Mouse (Mus musculus): ENCODE results near the gene Chd4.

Gene Chd4

DNA sequence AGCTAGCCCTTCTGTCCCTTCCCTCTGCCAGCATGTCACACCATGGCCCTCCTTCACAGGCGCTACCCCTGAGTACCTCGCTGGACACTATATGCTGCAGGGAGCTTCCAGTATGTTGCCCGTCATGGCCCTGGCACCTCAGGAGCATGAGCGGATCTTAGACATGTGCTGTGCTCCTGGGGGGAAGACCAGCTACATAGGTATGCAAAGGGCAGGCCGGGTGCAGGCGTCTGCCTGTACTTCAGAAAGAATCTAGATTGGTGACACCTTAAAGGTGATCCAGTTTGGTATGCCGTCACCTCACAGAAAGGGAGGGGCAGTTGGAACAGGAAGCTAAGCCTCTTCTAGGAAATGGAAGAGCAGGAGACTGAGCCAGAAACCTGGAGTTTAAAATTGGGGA lies 44.0 kb downstream of the Chd4 start:
- in situ Hi-C loops (cut with MboI, MseI): no loop called here

DNA sequence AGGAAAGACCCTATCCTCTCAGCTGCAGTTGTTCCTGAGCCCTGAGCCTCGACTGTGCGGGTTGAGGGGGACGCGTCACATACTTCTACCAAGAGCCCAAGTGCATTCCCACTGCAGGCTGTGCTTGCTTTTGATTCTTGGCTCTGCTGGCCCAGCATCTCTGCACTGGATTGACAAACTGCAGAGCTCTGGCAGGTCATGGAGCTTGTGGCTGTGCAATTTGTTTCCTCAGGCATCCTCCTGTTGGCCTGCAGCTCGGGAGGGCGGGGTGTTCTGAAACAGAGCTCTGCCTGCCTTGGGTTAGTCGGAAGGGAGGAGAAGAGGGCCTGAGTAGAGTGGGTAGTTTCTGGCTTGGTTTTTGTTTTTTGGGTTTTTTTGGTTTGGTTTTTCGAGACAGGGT lies 46.7 kb downstream of the Chd4 start:
- in situ Hi-C loops (cut with MboI, MseI): no loop called here

DNA sequence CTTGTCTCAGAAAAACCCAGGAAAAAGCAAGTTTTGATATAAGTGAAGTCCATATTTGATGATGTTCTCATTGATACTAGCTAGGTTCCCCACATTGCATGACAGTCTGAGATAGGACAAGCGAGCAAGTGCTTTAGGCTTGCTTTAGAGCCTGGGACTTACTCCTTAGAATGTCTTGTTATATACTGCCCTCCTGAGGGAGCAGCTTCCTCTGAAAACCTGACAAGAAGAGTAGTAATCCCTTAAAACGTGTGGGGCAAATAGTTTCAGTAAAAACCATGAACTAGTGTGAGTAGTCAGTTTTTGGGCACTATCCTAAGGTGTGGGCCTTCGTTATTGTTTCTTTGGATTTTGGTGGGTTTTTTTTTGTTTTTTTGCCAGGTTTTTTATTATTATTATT lies 47.3 kb downstream of the Chd4 start:
- in situ Hi-C loops (cut with MboI, MseI): no loop called here

DNA sequence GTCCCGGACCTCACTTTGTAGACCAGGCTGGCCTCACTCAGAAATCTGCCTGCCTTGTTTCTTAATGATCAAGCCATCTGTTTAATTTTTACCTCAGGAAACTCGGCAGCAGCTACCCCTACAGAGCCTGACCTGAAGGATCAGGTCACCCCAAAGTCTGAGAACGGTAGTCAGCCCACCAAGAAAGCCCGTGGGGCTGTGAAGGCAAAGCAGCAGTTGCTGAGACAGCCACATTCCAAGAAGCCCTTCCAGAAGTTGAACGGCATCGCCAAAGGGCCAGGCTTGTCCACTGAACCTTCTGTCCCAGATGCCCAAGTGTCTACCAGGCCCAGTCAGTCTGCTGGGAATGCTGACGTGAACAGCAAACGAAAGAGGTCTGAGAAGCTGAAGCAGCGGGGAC lies 48.1 kb downstream of the Chd4 start:
- in situ Hi-C loops (cut with MboI, MseI): no loop called here

DNA sequence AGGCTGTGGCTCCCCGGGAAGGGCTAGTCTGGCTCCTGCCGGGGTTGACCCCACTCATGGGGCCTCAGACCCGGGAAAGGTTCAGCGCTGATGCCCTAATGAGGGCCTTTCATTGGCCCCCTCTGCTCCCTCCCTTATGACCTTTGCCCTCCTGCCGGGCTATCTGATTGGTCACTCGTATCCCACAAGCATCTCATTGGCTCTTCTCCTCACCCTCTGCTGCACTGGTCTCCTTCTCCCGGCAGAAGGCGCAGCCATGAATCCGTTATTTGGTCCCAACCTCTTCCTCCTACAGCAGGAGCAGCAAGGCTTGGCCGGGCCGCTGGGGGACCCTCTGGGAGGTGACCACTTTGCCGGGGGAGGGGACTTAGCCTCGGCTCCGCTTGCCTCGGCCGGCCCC lies 49.2 kb downstream of the Chd4 start, which contains the start of gene Iffo1:
TSS of gene Iffo1 (plus strand) at position 241 of the 400 bp plus-strand sequence.
- in situ Hi-C loops (cut with MboI, MseI): no loop called here

DNA sequence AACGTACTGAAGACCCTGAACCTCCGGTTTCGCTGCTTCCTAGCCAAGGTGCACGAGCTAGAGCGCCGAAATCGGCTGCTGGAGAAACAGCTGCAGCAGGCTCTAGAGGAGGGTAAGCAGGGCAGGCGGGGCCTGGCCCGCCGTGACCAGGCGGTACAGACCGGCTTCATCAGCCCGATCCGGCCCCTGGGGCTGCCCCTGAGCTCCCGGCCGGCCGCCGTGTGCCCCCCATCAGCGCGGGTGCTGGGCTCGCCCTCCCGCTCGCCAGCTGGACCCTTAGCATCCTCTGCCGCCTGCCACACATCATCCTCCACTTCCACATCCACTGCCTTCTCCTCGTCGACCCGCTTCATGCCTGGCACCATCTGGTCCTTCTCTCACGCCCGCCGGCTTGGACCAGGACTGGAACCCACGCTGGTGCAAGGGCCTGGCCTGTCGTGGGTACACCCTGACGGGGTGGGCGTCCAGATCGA lies 49.7 kb downstream of the Chd4 start:
- in situ Hi-C loops (cut with MboI, MseI): no loop called here

DNA sequence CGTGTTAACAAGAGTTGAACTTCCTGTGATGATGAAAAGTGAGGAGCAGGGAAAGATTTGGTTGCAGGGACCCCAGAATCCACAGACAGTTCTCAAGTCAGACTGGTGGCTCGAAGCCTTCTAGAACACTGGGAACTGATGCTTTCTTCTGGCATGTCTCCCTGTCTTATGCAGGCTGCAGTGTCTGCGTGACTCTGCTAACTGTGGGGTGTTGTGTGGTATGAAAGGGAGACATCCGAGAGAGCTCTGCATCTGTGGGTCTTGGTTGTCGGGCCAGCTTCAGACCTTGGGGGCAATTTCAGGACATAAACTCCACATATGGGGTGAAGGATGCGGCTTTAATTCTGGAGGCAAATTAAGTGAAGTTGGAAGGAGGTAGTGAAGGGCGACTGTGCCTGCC lies 50.4 kb downstream of the Chd4 start:
- in situ Hi-C loops (cut with MboI, MseI): no loop called here

DNA sequence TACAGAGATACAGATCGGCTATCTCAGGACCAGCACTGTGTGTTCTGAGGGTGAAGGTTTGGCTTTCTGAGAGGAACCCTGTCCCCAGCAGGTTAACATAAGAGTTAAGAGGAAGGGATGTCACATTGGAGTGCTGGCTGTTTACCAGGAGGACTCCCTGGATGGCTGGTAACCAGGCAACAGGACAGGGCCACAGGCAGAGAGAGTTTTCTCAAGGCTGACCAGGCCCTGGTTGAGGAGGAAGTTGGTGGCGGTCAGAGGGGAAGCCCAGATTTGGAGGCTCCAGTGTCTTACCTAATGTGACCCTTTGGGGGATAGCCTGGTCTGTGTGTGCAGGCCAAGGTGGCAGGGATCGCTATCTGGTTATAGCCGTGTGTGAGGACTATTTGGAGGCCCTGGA lies 51.0 kb downstream of the Chd4 start:
- in situ Hi-C loops (cut with MboI, MseI): no loop called here

DNA sequence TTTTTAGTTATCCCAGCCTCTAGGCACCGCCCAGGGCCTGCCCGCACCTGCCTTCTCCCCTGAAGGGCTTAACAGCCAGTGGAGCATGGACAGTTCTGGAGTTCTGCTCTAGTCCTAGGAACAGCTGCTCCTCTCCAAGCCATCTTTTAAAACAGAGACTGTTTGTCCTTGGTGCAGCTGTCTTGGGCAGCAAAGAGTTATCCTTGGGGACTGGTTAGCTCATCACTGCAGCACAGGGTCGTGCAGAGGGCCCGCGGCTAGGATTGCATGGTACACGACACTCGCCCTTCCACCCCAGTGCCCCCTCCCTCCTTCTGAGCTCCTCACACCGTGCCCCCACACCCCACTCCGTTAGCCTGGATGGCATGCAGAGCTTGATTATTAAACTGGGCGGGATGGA lies 51.5 kb downstream of the Chd4 start:
- in situ Hi-C loops (cut with MboI, MseI): no loop called here

DNA sequence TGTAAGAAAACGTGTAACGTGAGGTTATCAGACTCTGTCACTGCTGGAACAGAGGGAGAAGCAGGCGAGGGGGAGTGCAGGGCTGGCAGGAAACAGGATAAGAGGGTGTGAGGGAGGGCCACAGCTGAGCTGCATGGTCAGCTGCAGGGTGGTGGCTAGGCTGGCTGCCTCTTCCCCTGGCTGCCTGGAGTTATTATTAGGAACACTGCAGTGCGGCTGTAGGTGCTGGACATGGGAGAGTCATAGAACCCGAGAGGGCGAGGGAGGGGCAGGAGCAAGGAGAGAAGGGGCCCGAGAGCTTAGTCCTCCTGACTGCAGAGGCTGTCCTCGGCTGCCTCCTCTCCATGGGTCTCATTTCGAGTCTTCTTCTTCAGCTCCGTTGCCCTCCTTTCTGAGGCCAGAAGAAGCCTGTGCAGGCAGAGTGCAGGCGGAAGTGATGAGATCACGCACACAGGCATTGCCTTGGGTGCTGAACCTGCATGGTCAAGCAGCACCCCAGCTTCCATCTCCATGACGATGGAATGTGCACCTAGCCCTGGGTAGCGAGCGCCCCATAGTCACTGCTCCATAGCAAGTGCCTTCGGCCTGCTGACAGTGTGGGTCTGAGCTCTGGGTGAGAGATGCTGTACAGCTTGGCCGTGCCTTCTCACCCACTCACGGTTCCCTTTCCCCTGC lies 52.6 kb downstream of the Chd4 start:
- in situ Hi-C loops (cut with MboI, MseI): no loop called here

DNA sequence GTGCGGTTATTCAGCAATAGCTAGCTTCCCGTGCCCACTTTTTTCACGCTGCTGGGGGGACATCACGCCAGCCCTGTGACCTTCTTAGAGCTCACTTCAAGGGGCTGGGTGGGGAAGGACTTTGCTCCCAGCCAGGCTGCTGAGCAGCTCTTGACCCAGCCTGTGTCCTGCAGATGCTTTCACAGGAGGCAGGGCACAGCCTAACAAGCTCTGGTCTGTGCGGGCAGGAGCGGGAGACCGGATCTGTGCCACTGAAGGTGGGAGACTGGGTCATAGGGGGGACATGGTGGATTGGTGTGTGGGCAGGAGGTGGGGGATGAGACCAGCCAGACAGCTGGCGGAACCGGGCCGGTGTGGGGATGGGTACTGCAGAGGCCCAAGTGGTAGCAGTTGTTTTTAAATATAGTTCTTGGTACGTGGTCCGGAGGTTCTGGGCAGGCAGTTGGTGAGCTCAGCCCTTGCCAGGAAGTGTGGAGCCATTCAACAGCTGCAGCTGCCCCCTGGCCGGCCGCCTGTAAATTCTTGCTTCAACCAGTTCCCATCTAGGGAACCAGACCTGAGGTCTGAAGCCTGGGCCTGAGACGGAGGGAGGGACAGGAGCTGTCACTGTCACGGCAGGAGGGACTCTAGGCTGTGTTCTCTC lies 53.3 kb downstream of the Chd4 start:
- in situ Hi-C loops (cut with MboI, MseI): no loop called here

DNA sequence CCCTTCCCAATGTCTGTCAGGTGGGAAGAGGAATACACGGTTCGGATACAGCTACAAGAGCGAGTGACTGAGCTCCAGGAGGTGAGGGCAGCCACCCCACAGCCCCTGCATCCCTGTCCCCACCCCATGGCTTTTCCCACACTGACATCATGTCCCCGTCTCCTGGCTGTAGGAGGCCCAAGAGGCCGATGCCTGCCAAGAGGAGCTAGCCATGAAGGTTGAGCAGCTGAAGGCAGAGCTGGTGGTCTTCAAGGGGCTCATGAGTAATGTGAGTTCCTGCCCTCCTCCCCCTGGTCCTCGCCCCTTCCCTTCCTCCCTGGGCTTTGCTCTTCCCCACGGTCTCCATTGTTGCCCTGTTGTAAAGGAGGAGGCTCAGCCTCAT lies 53.8 kb downstream of the Chd4 start:
- in situ Hi-C loops (cut with MboI, MseI): no loop called here

DNA sequence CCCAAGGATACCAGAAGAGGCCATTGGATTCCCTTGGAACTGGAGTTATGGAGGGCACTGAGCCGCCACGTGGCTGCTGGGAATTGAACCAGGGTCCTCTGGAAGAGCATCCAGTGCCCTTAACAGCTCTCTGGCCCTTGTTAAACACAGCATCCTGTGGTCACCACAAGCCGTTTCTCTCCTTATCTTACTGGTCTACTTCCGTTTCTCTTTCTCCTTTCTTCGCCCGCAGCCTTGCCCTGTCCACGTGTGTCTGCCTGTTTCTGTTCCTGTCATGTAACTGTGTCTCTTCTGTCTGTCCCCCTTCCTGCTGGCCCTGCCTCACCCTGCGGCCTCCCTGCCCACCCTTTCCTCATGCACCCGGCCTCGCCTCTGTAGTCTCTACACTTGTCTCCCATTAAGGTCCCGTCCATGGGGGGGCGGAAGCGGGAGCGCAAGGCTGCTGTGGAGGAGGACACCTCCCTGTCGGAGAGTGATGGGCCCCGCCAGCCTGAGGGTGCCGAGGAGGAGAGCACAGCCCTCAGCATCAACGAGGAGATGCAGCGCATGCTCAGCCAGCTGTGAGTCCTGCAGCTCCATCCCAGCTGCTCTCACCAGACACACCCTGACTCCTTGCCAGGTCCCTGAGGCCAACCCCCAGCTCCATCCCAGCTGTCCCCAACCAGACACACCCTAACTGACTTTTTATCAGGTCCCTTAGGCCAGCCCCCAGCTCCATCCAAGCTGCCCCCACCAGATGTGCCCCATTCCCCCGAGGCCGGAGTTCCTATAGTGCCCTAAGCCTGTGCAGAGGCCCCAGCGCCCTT lies 56.6 kb downstream of the Chd4 start:
- in situ Hi-C loops (cut with MboI, MseI): no loop called here

DNA sequence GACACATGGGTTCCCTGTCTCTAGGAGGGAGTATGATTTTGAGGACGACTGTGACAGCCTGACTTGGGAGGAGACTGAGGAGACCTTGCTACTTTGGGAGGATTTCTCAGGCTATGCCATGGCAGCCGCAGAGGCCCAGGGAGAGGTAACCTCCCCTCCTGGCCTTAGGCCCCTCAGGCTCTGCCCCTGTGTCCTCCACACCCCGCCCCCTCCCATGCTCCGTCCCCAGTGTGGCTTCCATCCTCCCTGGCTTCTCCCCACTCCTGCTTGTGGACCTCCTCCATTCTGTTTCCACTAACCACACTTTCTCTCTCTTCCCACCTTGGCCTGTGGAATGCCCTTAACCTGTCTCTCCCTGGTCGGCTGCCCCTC lies 57.2 kb downstream of the Chd4 start:
- in situ Hi-C loops (cut with MboI, MseI): no loop called here

DNA sequence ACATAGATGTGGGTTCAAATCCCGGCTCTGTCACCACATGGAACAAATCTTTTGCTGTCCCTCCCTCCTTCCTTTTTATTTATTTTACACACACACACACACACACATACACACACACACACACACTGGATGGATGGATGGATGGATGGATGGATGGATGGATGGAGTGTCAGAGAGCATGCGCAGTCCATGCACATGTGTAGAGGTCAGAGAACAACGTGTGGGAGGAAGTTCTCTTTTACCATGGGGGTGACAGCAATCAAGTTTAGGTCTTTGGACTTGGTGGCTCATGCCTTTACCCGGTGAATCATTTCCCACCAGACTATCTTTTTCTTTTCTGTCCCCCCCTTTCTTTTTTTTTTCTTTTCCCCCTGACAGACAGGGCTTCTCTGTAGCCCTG lies 57.9 kb downstream of the Chd4 start:
- in situ Hi-C loops (cut with MboI, MseI): no loop called here

DNA sequence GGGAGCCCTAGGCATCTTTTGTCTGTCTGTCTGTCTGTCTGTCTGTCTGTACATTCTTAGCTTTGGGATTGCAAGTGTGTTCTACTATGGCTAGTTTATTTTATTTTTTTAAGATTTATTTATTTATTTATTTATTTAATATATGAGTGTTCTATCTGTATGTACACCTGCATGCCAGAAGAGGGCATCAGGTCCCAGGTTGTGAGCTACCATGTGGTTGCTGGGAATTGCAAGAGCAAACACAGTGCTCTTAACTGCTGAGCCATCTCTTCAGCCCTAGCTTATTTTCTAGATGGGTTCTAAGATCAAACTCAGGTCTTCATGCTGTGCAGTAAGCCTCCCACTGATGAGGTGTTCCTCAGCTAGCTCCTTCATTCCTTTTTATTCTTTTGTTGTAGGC lies 58.8 kb downstream of the Chd4 start:
- in situ Hi-C loops (cut with MboI, MseI): no loop called here

DNA sequence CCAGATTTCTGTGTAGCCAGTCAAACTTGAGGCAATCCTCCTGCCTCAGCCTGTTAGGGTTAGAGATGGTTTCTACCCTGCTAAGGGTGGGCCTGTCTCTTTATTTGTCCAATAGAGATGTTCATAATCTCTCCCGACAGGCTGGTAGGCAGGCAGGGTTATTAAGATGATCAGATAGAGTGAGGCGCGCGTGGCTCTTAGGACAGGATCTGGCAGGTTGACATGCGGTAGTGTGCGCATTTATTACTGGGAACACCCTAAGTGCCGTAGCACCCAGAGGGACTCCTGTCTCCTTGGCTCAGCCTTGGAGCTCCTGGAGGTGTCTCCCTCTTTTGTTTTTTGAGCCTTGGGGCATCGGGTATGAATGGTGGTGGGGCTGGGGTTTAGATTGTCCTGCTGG lies 59.5 kb downstream of the Chd4 start:
- in situ Hi-C loops (cut with MboI, MseI): no loop called here

DNA sequence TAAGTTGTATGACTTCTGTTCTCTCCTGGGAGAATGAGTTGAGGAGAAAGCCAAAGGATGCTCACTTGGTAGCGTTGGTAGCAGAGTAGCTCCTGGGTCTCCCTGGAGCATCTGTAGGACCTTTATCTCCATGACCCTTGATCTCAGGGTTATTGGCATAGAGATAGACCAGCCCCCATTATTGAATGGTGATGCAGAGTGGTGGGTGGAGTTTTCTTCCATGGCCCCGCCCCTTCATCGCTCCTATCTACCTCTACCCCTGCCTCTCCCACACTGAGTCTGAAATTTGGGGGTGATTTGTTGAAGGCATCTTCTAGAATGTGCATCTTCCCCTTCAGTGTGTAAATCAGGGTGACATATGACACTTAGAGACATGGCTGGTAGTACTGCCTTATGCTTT lies 60.7 kb downstream of the Chd4 start:
- in situ Hi-C loops (cut with MboI, MseI): no loop called here

DNA sequence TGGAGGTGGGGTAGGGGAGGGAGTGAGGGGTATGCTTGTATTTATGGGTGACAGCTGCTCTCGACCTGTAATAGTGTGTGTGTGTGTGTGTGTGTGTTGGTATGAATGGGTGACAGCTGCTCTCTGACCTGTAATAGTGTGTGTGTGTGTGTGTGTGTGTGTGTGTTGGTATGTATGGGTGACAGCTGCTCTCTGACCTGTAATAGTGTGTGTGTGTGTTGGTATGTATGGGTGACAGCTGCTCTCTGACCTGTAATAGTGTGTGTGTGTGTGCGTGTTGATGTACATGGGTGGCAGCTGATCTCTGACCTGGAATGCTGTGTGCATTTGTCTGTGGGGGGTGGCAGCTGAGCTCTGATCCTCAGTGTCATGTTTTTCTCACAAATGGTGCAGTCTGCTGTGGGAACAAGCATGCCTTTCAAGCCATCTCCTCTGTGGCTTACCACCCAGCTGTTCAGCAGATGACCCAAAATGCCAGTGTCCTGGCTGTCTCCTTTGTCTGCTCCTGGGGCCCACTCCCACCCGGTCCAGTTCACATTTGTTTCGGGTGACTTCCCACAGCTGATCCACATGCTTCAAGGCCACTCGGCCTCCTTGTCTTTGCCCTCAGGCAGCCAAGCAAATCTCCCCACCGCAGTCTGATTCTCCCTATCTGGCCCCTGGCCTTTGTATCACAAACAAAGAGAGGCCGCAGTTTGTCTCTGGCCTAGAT lies 61.3 kb downstream of the Chd4 start:
- in situ Hi-C loops (cut with MboI, MseI): no loop called here

DNA sequence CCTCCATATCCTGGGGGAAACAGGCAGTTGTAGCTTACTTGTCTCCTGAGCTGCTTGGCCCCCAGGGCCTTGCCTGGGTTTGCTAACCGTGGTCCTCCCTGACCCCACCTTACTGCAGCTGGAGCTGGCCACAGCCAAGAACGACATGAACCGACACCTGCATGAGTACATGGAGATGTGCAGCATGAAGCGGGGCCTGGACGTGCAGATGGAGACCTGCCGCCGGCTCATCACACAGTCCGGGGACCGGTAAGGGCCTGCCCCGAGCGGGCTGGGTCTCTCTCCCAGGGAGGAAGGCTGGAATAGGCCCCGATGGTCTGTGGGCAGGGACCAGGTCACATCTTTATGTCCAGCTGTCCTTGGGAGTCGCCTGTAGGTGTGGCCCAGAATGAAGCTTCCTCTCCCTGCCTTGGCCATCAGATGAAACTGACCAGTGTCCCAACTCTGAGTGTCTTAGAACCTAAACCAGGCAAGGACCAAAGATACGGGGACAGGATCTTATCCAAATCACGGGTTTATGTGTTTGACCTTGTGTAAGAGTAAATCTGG lies 63.2 kb downstream of the Chd4 start:
- in situ Hi-C loops (cut with MboI, MseI): no loop called here

DNA sequence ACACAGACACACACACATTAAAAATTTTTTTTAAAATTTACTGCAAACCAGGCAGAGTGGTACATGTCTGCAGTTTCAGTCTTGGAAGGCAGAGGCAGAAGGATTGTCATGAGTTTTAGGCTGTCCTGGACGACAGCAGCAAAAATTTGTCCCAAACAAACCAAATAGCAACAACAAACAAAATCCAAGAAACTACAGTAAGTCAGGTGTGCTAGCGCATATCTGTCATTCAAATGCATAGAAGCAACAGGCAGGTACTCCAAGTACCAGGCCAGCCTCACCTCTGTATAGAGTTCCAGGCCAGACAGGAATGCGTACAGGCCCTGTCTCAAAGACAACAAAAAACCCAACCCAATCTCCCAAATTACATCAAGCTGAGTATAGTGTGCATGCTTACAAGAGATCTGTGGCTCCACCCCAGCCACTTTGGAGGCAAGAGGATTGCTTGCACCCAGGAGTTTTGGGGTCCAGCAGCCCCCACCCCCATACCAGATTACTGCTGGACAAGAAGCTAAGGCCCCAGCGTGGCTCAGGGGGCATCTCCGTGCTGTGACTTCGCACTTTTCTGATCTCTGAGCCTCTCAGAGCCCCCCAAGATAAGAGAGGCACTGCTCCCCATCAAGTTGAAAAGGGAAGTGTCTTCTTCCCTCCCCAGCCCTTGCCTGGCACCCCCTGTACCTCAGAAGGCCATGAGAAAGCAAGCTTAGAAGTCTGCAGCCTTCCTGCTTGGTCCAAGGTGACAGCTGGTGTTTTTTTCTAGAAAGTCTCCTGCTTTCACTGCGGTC lies 64.2 kb downstream of the Chd4 start:
- in situ Hi-C loops (cut with MboI, MseI): no loop called here
